Mouse (Mus musculus) testis, adult 2 months (tissue): ENCODE results near the gene Fbxl20.

Experiments
- CTCF ChIP-seq: fragments of 200-500 bp; IDR thresholded peaks from 2 replicates; pipeline ENCODE4 v1.5.1; 2012; ENCODE audit warnings: low read depth, mild to moderate bottlenecking, inconsistent platforms, low read length, moderate library complexity; ENCODE audit not compliant: control insufficient read depth, insufficient read depth, insufficient replicate concordance
- POLR2A ChIP-seq: fragments of 200-500 bp; IDR thresholded peaks from 2 replicates; pipeline ENCODE4 v1.6.1; 2012; ENCODE audit warnings: low read depth, mild to moderate bottlenecking, inconsistent platforms, low read length, moderate library complexity; ENCODE audit not compliant: control insufficient read depth

GRCm38 (mm10) chr11:98037871-98038270 is 112.3 kb downstream of the Fbxl20 start:
- TF ChIP-seq POLR2A (no peak), CTCF (no peak)
